Mouse (Mus musculus): Measurements from ENCODE around the gene Adora2a. TPM values are rescaled to one million over a fixed set of nuclear protein-coding genes. Genes with fewer than 3 reads are reported as not detected.

The Adora2a gene
- polyA plus RNA-seq, 1 experiment from 2014 or later: 1.9 TPM

GRCm38 (mm10) chr10:75328201-75328704, 11.6 kb downstream of the Adora2a start:
- Histone ChIP-seq H3K4me2 (ENCODE audit: low read depth, low read length) (no peak overlapping the region), H3K4me1 (ENCODE audit: control insufficient read depth, low read depth, low read length) (peaks cover 5% of the 10 kb centered on the region), H3K27ac (ENCODE audit: low read length) (no peak overlapping the region), H3K4me3 (ENCODE audit: low read depth, low read length) (no peak overlapping the region), H3K9ac (ENCODE audit: low read depth, low read length) (no peak overlapping the region), H3K27me3 (ENCODE audit: control insufficient read depth, insufficient read depth, low read depth, low read length) (no peaks in the 10 kb centered on the region), H3K9me3 (replicated peaks; ENCODE audit: control insufficient read depth, low read length) (no peaks in the 10 kb centered on the region), H3K36me3 (ENCODE audit: control insufficient read depth, insufficient read depth) (no peaks in the 10 kb centered on the region)
- no peak for ATAC-seq (ENCODE audit: low read depth)
- WGBS (ENCODE audit: insufficient replicate concordance): 48% methylated on average over 4 of the region's 4 CpGs

DNA sequence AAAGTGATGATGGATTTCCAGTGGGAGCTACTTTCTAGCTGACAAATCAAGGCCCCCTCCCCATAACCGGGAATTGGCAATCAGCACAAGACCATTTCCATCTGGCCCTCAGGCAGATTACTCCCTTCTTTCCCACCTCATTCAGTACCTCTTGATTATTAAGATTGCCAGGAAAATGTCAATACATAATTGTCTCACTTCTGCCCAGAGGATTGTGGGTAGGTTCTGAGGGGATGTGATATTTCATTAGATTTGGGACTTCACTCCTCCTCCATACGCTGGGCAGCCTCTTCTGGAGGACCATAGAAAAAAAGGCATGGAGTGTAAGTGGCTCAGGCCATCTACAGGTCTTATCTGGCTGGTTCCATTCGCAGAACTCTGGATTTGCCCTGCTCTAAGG, 15.6 kb downstream of the Adora2a start:
- H3K9ac ChIP-seq (ENCODE audit: low read depth, low read length): no peak overlapping the region
- no peaks in the 10 kb centered on the region for H3K9me3 ChIP-seq (replicated peaks; ENCODE audit: control insufficient read depth, low read length)
- no peak overlapping the region for H3K4me2 ChIP-seq (ENCODE audit: low read depth, low read length)
- ATAC-seq (ENCODE audit: low read depth): no peak
- H3K27ac ChIP-seq (ENCODE audit: low read length): no peak overlapping the region
- WGBS (ENCODE audit: insufficient replicate concordance): 68% methylated on average over 3 of the region's 3 CpGs
- H3K36me3 ChIP-seq (ENCODE audit: control insufficient read depth, insufficient read depth): no peaks in the 10 kb centered on the region
- no peaks in the 10 kb centered on the region; the same call in none of the 2 replicates for H3K4me1 ChIP-seq (ENCODE audit: control insufficient read depth, low read depth, low read length)
- no peak overlapping the region for H3K4me3 ChIP-seq (ENCODE audit: low read depth, low read length)
- H3K27me3 ChIP-seq (ENCODE audit: control insufficient read depth, insufficient read depth, low read depth, low read length): no peaks in the 10 kb centered on the region

- Histone ChIP-seq H3K27me3 (ENCODE audit: control insufficient read depth, insufficient read depth, low read depth, low read length) (no peaks in the 10 kb centered on the region), H3K4me3 (ENCODE audit: low read depth, low read length) (no peak overlapping the region), H3K4me1 (ENCODE audit: control insufficient read depth, low read depth, low read length) (no peaks in the 10 kb centered on the region), H3K4me2 (ENCODE audit: low read depth, low read length) (no peak overlapping the region), H3K9ac (ENCODE audit: low read depth, low read length) (no peak overlapping the region), H3K36me3 (ENCODE audit: control insufficient read depth, insufficient read depth) (no peaks in the 10 kb centered on the region), H3K27ac (ENCODE audit: low read length) (no peak overlapping the region), H3K9me3 (replicated peaks; ENCODE audit: control insufficient read depth, low read length) (no peaks in the 10 kb centered on the region)
- ATAC-seq (ENCODE audit: low read depth): no peak
- 79% methylated on average over 23 of the region's 23 CpGs for WGBS (ENCODE audit: insufficient replicate concordance)
Observed at GRCm38 (mm10) chr10:75333176-75333776, 16.6 kb downstream of the Adora2a start.

DNA sequence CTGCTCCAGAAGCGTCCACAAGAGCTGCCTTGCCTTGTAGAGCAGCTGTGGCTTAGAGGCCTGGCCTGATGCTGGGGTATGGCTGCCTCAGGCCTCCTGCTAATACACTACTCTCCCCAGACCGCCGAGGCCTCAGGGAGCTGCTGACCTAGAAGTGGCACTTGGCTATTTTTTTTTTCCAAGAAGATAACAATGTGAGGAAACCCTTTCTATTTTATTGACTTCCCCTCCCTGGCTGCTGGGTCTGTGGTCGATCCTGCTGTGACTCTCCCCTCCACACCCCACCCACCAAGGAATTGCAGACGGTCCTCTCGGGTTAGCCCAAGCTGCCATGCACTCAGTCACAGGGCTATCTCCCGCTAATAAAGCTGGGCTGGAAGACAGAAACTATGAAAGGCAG, 17.5 kb downstream of the Adora2a start:
- H3K4me2 ChIP-seq (ENCODE audit: low read depth, low read length): no peak overlapping the region
- no peak overlapping the region for H3K4me3 ChIP-seq (ENCODE audit: low read depth, low read length)
- no peaks in the 10 kb centered on the region for H3K9me3 ChIP-seq (replicated peaks; ENCODE audit: control insufficient read depth, low read length)
- no peak overlapping the region for H3K9ac ChIP-seq (ENCODE audit: low read depth, low read length)
- no peak overlapping the region for H3K27ac ChIP-seq (ENCODE audit: low read length)
- ATAC-seq (ENCODE audit: low read depth): no peak
- H3K36me3 ChIP-seq (ENCODE audit: control insufficient read depth, insufficient read depth): no peaks in the 10 kb centered on the region
- H3K27me3 ChIP-seq (ENCODE audit: control insufficient read depth, insufficient read depth, low read depth, low read length): no peaks in the 10 kb centered on the region
- H3K4me1 ChIP-seq (ENCODE audit: control insufficient read depth, low read depth, low read length): no peaks in the 10 kb centered on the region
- WGBS (ENCODE audit: insufficient replicate concordance): 43% methylated on average over 7 of the region's 7 CpGs

DNA sequence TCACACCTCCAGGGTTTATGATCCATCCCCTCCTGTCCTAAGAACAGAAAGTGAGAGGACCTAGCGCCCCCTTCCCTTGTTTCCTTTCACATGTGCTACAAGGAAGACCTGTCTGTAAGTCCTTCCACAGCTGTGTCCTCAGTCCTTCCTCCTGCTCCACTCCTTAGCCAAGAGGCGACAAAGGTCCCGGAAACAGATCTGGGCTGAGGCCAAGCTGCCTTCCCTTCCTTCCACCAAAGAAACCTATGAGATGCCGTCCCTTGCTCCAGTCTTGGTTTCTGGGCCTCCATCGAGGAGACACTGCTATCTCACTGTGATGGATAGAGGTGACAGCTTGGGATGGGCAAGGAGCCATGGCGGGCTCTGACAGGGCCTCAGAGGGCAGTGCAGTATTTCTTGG, 18.4 kb downstream of the Adora2a start:
- no peaks in the 10 kb centered on the region for H3K36me3 ChIP-seq (ENCODE audit: control insufficient read depth, insufficient read depth)
- H3K4me1 ChIP-seq (ENCODE audit: control insufficient read depth, low read depth, low read length): no peaks in the 10 kb centered on the region
- no peak overlapping the region for H3K4me2 ChIP-seq (ENCODE audit: low read depth, low read length)
- ATAC-seq (ENCODE audit: low read depth): no peak
- no peaks in the 10 kb centered on the region for H3K27me3 ChIP-seq (ENCODE audit: control insufficient read depth, insufficient read depth, low read depth, low read length)
- no peak overlapping the region for H3K9ac ChIP-seq (ENCODE audit: low read depth, low read length)
- no peaks in the 10 kb centered on the region for H3K9me3 ChIP-seq (replicated peaks; ENCODE audit: control insufficient read depth, low read length)
- H3K27ac ChIP-seq (ENCODE audit: low read length): no peak overlapping the region
- H3K4me3 ChIP-seq (ENCODE audit: low read depth, low read length): no peak overlapping the region
- whole genome bisulfite sequencing (ENCODE audit: insufficient replicate concordance): 72% methylated on average over 6 of the region's 6 CpGs

DNA sequence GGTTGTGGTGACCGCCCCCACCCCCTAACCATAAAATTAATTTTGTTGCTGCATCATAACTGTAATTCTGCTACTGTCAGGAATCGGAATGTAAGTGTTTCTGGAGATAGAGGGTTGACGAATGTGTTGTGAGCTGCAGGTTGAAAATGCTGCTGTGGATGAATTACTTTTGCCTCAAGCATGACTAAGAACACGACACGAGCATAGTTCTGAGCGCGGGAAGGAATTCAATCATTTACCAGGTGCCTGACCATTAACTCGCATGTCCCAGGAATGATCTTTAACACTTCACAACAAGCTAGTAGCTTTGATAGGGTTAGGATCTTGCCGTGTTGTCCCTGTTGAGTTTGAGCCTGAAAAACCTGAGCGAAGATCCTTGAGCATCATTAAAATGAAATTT, 20.6 kb downstream of the Adora2a start:
- no peak overlapping the region for H3K4me3 ChIP-seq (ENCODE audit: low read depth, low read length)
- no peak for ATAC-seq (ENCODE audit: low read depth)
- no peak overlapping the region for H3K9ac ChIP-seq (ENCODE audit: low read depth, low read length)
- no peak overlapping the region for H3K4me2 ChIP-seq (ENCODE audit: low read depth, low read length)
- H3K36me3 ChIP-seq (ENCODE audit: control insufficient read depth, insufficient read depth): no peaks in the 10 kb centered on the region
- no peaks in the 10 kb centered on the region for H3K9me3 ChIP-seq (replicated peaks; ENCODE audit: control insufficient read depth, low read length)
- no peaks in the 10 kb centered on the region for H3K4me1 ChIP-seq (ENCODE audit: control insufficient read depth, low read depth, low read length)
- 70% methylated on average over 10 of the region's 10 CpGs for WGBS (ENCODE audit: insufficient replicate concordance)
- H3K27me3 ChIP-seq (ENCODE audit: control insufficient read depth, insufficient read depth, low read depth, low read length): no peaks in the 10 kb centered on the region
- H3K27ac ChIP-seq (ENCODE audit: low read length): no peak overlapping the region

- WGBS (ENCODE audit: insufficient replicate concordance): 24% methylated on average over 5 of the region's 5 CpGs
- ATAC-seq (ENCODE audit: low read depth): no peak
Observed at GRCm38 (mm10) chr10:75338852-75339251, 22.2 kb downstream of the Adora2a start.

DNA sequence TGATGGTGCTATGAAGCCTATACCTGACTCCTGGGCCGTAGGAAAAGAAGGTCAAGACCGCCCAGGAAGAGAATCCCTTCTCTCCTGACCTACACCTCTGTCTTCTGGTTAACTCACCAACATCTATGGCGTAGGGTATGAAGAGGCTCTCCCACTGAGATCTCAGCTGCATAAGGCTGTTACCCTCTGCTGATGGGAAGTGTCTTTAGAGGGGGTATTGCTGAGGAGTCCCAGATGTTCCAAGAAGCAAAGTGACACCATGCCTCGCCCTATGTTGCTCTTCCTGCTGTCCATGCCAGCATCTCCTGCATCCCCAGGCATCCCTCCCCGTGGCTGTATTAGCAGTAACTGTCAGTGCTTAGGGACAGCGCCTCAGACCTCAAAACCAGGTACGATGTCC, 22.7 kb downstream of the Adora2a start:
- no peak for ATAC-seq (ENCODE audit: low read depth)
- H3K4me1 ChIP-seq (ENCODE audit: control insufficient read depth, low read depth, low read length): no peaks in the 10 kb centered on the region

More at GRCm38 (mm10) chr10:75338852-75339251, 22.2 kb downstream of the Adora2a start:
- H3K4me3 ChIP-seq (ENCODE audit: low read depth, low read length): no peak overlapping the region
- no peaks in the 10 kb centered on the region for H3K27me3 ChIP-seq (ENCODE audit: control insufficient read depth, insufficient read depth, low read depth, low read length)
- no peaks in the 10 kb centered on the region for H3K4me1 ChIP-seq (ENCODE audit: control insufficient read depth, low read depth, low read length)
- H3K9ac ChIP-seq (ENCODE audit: low read depth, low read length): no peak overlapping the region
- no peaks in the 10 kb centered on the region for H3K9me3 ChIP-seq (replicated peaks; ENCODE audit: control insufficient read depth, low read length)
- no peak overlapping the region for H3K27ac ChIP-seq (ENCODE audit: low read length)
- H3K36me3 ChIP-seq (ENCODE audit: control insufficient read depth, insufficient read depth): no peaks in the 10 kb centered on the region
- no peak overlapping the region for H3K4me2 ChIP-seq (ENCODE audit: low read depth, low read length)

DNA sequence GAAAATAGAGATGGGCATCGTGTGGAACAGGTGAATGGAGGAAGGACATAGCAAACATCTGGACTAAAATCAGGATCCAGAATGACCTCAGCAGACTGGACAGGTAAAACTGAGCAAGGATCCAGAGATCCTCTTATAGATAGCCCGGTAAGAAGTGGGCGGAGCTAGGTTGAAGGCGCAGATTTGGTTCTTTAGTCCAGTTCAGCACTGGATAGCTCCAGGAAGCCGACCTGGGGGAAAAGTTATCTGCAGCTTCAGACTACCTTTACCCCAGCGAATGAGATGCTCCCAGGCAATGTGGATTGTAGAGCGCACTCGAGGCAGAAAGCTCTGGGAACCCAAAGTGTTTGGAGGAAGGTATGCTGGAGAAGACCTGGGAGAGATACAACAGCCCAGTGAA, 25.3 kb downstream of the Adora2a start:
- H3K27ac ChIP-seq (ENCODE audit: low read length): no peak overlapping the region
- no peaks in the 10 kb centered on the region for H3K36me3 ChIP-seq (ENCODE audit: control insufficient read depth, insufficient read depth)
- no peak overlapping the region for H3K4me3 ChIP-seq (ENCODE audit: low read depth, low read length)
- H3K27me3 ChIP-seq (ENCODE audit: control insufficient read depth, insufficient read depth, low read depth, low read length): no peaks in the 10 kb centered on the region
- H3K4me1 ChIP-seq (ENCODE audit: control insufficient read depth, low read depth, low read length): no peaks in the 10 kb centered on the region
- no peaks in the 10 kb centered on the region for H3K9me3 ChIP-seq (replicated peaks; ENCODE audit: control insufficient read depth, low read length)
- H3K4me2 ChIP-seq (ENCODE audit: low read depth, low read length): no peak overlapping the region
- no peak for ATAC-seq (ENCODE audit: low read depth)
- WGBS (ENCODE audit: insufficient replicate concordance): 31% methylated on average over 8 of the region's 8 CpGs
- no peak overlapping the region for H3K9ac ChIP-seq (ENCODE audit: low read depth, low read length)

More for the DNA sequence above, 22.7 kb downstream of the Adora2a start:
- no peak overlapping the region for H3K4me3 ChIP-seq (ENCODE audit: low read depth, low read length)
- no peak overlapping the region for H3K4me2 ChIP-seq (ENCODE audit: low read depth, low read length)
- no peaks in the 10 kb centered on the region for H3K36me3 ChIP-seq (ENCODE audit: control insufficient read depth, insufficient read depth)
- no peak overlapping the region for H3K9ac ChIP-seq (ENCODE audit: low read depth, low read length)
- 63% methylated on average over 7 of the region's 7 CpGs for WGBS (ENCODE audit: insufficient replicate concordance)
- no peak overlapping the region for H3K27ac ChIP-seq (ENCODE audit: low read length)
- H3K9me3 ChIP-seq (replicated peaks; ENCODE audit: control insufficient read depth, low read length): no peaks in the 10 kb centered on the region
- H3K27me3 ChIP-seq (ENCODE audit: control insufficient read depth, insufficient read depth, low read depth, low read length): no peaks in the 10 kb centered on the region

Data from liver, embryonic 16.5 days (tissue).